Mouse (Mus musculus): Measurements from ENCODE around the gene Gm26566. TPM values are rescaled to one million over a fixed set of nuclear protein-coding genes. Genes with fewer than 3 reads are reported as not detected.

Gene Gm26566
- not detected for polyA plus RNA-seq (2017; shearing (Covaris generic))

DNA sequence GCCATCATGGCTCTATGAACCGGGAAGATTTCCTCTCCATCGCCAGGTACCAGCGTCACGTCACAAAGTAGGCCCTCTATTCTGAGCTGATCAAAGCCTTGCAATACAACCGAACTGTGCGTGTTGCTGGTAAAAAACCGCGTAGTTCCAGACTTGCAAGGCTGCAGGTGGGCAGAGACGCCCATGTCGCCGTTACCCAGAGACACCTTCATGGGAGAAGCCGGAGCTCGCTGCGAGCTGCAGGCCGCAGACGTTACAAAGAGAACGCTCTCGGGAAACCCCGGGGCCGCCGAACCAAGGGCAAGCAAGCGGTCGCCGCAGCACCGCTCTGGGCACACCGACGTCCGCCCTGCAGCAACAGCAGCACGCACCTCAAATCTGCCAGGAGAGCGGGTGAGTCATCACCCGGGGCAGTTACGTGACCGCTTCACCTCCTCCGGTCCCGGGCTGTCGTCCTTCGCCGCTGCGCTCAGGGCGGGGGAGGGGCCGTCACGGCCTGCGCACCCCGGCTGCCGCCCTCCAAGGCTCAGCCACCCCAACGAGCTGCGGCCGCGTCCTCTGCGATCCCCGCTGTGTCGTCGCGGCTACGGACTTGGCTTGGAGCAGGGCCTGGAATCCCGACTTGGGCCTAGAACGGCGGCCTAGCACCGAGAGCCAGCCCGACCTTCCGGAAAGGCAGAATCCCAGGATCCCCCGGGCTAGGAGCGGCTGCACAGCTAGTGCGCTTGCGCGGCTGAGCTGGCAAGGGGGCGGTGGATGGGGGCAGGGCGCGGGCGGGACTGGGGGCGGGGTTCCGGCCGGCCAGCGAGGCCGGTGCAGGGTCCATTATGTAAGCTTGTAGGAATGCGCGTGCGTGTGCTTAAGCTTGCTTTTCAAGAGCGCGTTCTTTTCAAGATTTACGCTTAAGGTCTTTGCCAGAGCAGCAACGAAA lies at the start of gene Gm26566, which contains the start of gene Klhl9:
TSS of gene Gm26566 (plus strand) at position 15 of the 931 bp plus-strand sequence.
TSS of gene Klhl9 (minus strand) at position 675 of the 931 bp plus-strand sequence.

DNA sequence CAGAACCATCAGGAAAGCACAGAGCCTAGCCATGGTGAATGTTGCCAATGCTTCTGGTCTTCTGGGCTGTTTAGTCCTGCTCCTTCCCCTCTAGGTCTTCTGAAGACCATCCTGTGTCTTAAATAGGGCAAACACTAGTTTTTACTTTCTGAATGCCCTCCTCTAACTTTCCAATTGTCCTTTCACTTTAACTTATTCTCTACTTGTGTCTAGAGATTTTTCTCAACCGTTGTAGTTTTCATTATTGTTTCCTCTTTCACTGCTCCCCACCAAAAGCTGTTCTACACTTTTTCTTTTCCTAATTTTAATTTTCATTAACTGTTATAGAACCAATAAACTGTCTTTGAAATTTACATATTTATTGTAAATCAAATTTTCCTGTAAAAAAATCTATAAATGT lies 44.8 kb upstream of the Gm26566 start, which contains the start of gene Ifna16:
TSS of gene Ifna16 (minus strand) at position 101 of the 400 bp plus-strand sequence.

DNA sequence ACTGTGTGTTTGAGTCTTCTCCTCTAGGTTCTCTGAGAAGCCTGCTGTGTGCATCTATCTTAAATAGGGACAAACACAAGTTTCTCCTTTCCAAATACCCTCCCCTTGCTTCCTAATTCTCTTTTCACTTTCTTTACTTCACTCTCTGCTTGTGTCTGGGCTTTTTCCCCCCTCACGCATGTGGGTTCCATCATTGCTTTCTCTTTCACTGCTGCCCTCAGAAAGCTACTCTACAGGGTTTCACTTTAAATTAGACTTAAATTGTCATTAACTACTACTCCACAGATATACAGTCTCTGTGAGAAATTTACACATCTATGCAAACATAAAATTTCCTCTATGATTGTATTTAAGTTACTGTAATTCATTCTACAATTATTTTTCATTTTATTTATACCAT lies 37.8 kb upstream of the Gm26566 start, which contains the start of gene Ifna2:
TSS of gene Ifna2 (minus strand) at position 101 of the 400 bp plus-strand sequence.

DNA sequence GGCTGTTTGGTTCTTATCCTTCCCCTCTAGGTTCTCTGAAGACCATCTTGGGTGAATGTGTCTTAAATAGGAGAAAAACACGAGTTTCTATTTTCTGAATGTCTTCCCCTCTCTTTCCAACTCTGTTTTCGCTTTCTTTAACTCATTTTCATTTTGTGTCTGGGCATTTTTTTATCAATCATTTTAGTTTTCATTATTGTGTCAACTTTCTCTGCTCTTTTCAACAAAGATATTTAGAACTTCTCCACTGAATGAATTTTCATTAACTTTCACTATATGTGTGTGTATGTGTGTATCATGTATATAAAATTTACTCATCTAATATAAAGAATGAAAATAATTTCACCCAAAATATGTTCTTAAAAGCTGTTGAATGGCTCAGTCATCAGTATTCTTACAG lies 30.3 kb upstream of the Gm26566 start, which contains the start of gene Ifnab:
TSS of gene Ifnab (minus strand) at position 101 of the 400 bp plus-strand sequence.

DNA sequence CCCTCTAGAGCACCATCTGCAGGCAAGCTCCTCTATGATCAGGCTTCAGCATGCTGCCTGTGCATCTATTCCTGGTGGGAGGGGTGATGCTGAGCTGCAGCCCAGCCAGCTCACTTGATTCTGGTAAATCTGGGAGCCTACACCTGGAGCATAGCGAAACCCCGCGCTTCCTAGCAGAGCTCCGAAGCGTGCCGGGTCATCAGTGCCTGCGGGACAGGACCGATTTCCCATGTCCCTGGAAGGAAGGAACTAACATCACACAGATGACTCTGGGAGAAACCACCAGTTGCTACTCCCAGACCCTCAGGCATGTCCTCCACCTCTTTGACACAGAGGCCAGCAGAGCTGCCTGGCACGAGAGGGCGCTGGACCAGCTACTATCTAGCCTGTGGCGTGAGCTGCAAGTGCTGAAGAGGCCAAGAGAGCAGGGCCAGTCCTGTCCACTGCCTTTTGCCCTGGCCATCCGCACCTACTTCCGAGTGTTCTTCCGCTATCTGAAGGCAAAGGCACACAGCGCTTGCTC lies 33.3 kb downstream of the Gm26566 start, which contains the start of gene Gm13271:
TSS of gene Gm13271 (plus strand) at position 51 of the 523 bp plus-strand sequence.

DNA sequence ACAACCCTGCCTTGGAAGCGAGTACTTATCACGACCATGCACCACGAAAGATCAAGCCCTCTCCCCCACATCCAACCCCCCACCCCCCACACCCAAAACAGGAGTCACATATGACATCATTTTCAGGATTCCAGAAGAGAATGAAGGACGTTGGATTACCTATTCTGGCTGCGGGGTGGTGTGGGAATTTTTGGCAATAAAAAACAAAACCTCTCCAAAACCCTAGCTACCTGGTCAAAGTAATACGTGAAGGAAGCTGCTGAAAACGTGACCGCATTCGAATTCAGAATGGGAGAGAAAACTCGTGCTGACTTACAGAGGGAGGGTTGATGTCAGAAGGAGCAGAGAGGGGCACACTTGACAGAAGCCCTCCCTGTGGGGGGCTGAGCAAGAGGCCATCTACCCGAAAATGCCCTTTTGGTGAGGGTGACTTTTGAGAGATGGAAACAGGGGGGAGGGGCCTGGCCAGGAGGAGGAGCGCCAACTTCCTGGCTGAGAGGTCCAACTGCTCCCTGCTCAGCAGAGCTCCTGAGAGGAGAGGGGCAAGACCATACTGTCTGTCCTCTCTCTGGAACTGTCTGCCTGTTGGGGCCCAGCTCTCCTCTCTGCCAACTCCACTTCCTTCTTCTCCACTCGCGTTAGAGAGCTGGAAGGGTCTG lies 38.1 kb downstream of the Gm26566 start, which contains the start of gene Gm13283:
TSS of gene Gm13283 (plus strand) at position 510 of the 659 bp plus-strand sequence.

Other genes starting within 250 kb of the Gm26566 start
- not detected for gene Ifnb1, start 199.0 kb upstream of the Gm26566 start, polyA plus RNA-seq (2017; shearing (Covaris generic))
- not detected for gene Ifna15, start 163.6 kb upstream of the Gm26566 start, polyA plus RNA-seq (2017; shearing (Covaris generic))
- gene Ifna14, start 150.0 kb upstream of the Gm26566 start, polyA plus RNA-seq (2017; shearing (Covaris generic)): not detected
- not detected for gene Ifna9, start 129.4 kb upstream of the Gm26566 start, polyA plus RNA-seq (2017; shearing (Covaris generic))
- gene Ifna12, start 118.4 kb upstream of the Gm26566 start, polyA plus RNA-seq (2017; shearing (Covaris generic)): not detected
- not detected for gene C87499, start 87.4 kb upstream of the Gm26566 start, polyA plus RNA-seq (2017; shearing (Covaris generic))
- not detected for gene Ifna13, start 77.3 kb upstream of the Gm26566 start, polyA plus RNA-seq (2017; shearing (Covaris generic))
- not detected for gene Ifna16, start 44.9 kb upstream of the Gm26566 start, polyA plus RNA-seq (2017; shearing (Covaris generic))
- gene Ifna2, start 37.9 kb upstream of the Gm26566 start, polyA plus RNA-seq (2017; shearing (Covaris generic)): not detected
- gene Ifnab, start 30.4 kb upstream of the Gm26566 start, polyA plus RNA-seq (2017; shearing (Covaris generic)): not detected
- gene Klhl9, start 660 bp downstream of the Gm26566 start, polyA plus RNA-seq (2017; shearing (Covaris generic)): 24.6 TPM
- gene Gm13271, start 33.1 kb downstream of the Gm26566 start, polyA plus RNA-seq (2017; shearing (Covaris generic)): not detected
- not detected for gene Gm13283, start 38.3 kb downstream of the Gm26566 start, polyA plus RNA-seq (2017; shearing (Covaris generic))
- not detected for gene Gm13290, start 52.0 kb downstream of the Gm26566 start, polyA plus RNA-seq (2017; shearing (Covaris generic))
- gene Gm13289, start 55.1 kb downstream of the Gm26566 start, polyA plus RNA-seq (2017; shearing (Covaris generic)): not detected
- gene Gm13272, start 58.0 kb downstream of the Gm26566 start, polyA plus RNA-seq (2017; shearing (Covaris generic)): not detected
- gene Ifnz, start 60.3 kb downstream of the Gm26566 start, polyA plus RNA-seq (2017; shearing (Covaris generic)): 0.72 TPM
- gene Gm13276, start 63.9 kb downstream of the Gm26566 start, polyA plus RNA-seq (2017; shearing (Covaris generic)): not detected
- gene Gm13277, start 66.8 kb downstream of the Gm26566 start, polyA plus RNA-seq (2017; shearing (Covaris generic)): not detected
- gene Gm13278, start 69.7 kb downstream of the Gm26566 start, polyA plus RNA-seq (2017; shearing (Covaris generic)): not detected
- not detected for gene Gm13275, start 72.7 kb downstream of the Gm26566 start, polyA plus RNA-seq (2017; shearing (Covaris generic))
- not detected for gene Gm13279, start 75.6 kb downstream of the Gm26566 start, polyA plus RNA-seq (2017; shearing (Covaris generic))
- 1.2 TPM for gene Gm13285, start 77.9 kb downstream of the Gm26566 start, polyA plus RNA-seq (2017; shearing (Covaris generic))
- gene Gm13287, start 81.4 kb downstream of the Gm26566 start, polyA plus RNA-seq (2017; shearing (Covaris generic)): not detected
- gene Gm13288, start 83.7 kb downstream of the Gm26566 start, polyA plus RNA-seq (2017; shearing (Covaris generic)): not detected
- gene Ifna7, start 94.4 kb downstream of the Gm26566 start, polyA plus RNA-seq (2017; shearing (Covaris generic)): not detected
- not detected for gene Ifna11, start 98.2 kb downstream of the Gm26566 start, polyA plus RNA-seq (2017; shearing (Covaris generic))
- not detected for gene Ifna6, start 105.6 kb downstream of the Gm26566 start, polyA plus RNA-seq (2017; shearing (Covaris generic))
- not detected for gene Ifna5, start 113.7 kb downstream of the Gm26566 start, polyA plus RNA-seq (2017; shearing (Covaris generic))
- not detected for gene Ifna4, start 120.1 kb downstream of the Gm26566 start, polyA plus RNA-seq (2017; shearing (Covaris generic))
- not detected for gene Ifna1, start 128.3 kb downstream of the Gm26566 start, polyA plus RNA-seq (2017; shearing (Covaris generic))
- gene Ifne, start 158.4 kb downstream of the Gm26566 start, polyA plus RNA-seq (2017; shearing (Covaris generic)): not detected